In the genomic region with DNA sequence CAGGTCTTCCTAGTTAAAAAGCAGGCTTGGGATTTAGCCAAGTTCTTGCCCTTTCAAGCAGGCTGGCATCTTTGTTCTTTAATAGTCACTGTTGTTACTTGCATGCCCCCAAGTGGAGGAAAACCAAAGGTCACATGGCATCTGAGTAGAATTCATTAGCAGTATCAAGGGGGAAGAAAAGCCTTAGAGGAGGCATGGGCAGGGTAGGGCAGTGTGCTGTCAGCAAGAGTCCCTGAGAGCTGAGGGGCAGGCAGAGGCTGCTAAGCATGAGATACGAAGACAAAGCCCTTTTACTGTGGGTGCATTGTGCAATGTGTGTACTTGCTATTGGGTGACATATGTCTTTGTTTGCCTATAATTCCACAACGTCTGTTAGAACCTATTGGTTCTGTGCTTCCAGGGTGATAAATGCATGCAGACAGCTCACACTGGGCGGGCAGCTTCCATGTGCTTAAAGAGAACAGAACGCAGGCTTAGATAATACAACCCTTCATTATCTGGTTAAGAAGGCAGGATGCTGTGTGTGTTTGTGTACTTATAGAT, we compare ENCODE assay signal across 8 mouse cellular contexts.
A peak's percentile ranks its signal among the peaks of the same experiment; 100 is the strongest.
DNase-seq lines count a peak whose midpoint lies in the region; ATAC-seq and TF ChIP-seq lines count a peak whose summit lies in the region.

No protein-coding gene starts in this region.

- H3K4me2 ChIP-seq in lung, embryonic 14.5 days, result no peak overlapping the region
- no peak overlapping the region for H3K4me2 ChIP-seq in midbrain, postnatal 0 days (ENCODE audit: low read depth, low read length, poor library complexity, severe bottlenecking)

- no peak overlapping the region for H3K4me3 ChIP-seq in lung, embryonic 14.5 days (ENCODE audit: low read depth, low read length)
- no peak overlapping the region for H3K4me3 ChIP-seq in midbrain, postnatal 0 days (ENCODE audit: low read depth, low read length)

- H3K4me1 ChIP-seq in lung, embryonic 14.5 days (ENCODE audit: insufficient read depth), result no peaks in the 10 kb centered on the region
- H3K4me1 ChIP-seq in midbrain, postnatal 0 days (ENCODE audit: insufficient read depth, low read length), result no peaks in the 10 kb centered on the region

- no peaks in the 10 kb centered on the region for H3K9me3 ChIP-seq in lung, embryonic 14.5 days (ENCODE audit: low read depth, low read length)
- H3K9me3 ChIP-seq in midbrain, postnatal 0 days (ENCODE audit: low read length), result no peaks in the 10 kb centered on the region

- no peaks in the 10 kb centered on the region for H3K27me3 ChIP-seq in lung, embryonic 14.5 days (ENCODE audit: insufficient read depth, low read length)
- no peaks in the 10 kb centered on the region for H3K27me3 ChIP-seq in midbrain, postnatal 0 days (ENCODE audit: insufficient read depth, low read length)

- 37% methylated on average over 4 of the region's 4 CpGs for WGBS in lung, embryonic 14.5 days
- 14% methylated on average over 4 of the region's 4 CpGs for WGBS in midbrain, postnatal 0 days

- no peak overlapping the region for H3K9ac ChIP-seq in lung, embryonic 14.5 days
- H3K9ac ChIP-seq in midbrain, postnatal 0 days (replicated peaks; ENCODE audit: low read length, poor library complexity, severe bottlenecking), result no peak overlapping the region

- no peaks in the 10 kb centered on the region for H3K36me3 ChIP-seq in lung, embryonic 14.5 days (ENCODE audit: insufficient read depth)
- H3K36me3 ChIP-seq in midbrain, postnatal 0 days (ENCODE audit: insufficient read depth, low read length), result no peaks in the 10 kb centered on the region

- no peak overlapping the region for H3K27ac ChIP-seq in lung, embryonic 14.5 days (ENCODE audit: low read depth)
- H3K27ac ChIP-seq in midbrain, postnatal 0 days (ENCODE audit: low read depth, low read length), result no peak overlapping the region

- ATAC-seq in lung, embryonic 14.5 days (ENCODE audit: insufficient read depth), result no peak
- peak; percentile 62; the same call in 1 of the 2 replicates for ATAC-seq in midbrain, postnatal 0 days (ENCODE audit: low FRiP score)

- peak; percentile 14 for DNase-seq in lung, embryonic 14.5 days
- DNase-seq in lung, postnatal 36 days, result no peak
- peak; percentile 1 to 3 for DNase-seq in cerebellum, postnatal 36 days
- peak; percentile 36 for DNase-seq in heart, postnatal 4 days
- peak; percentile 14 to 17 for DNase-seq in layer of hippocampus, adult 8-10 months (ENCODE audit: low spot score in 2 of 2)
- peak; percentile 87 for DNase-seq in midbrain, postnatal 0 days (ENCODE audit: low spot score)
- no peak for DNase-seq in lung, postnatal 25 days (ENCODE audit: low spot score)
- DNase-seq in urinary bladder, postnatal 10 days (ENCODE audit: low spot score), result no peak

- TF ChIP-seq CTCF in lung, embryonic 14.5 days (IDR thresholded peaks at IDR 0.05; ENCODE audit: low read depth), result 0 out of 2 replicates have a peak, but pooled peaks have one; percentile 13
- peak; percentile 61 for TF ChIP-seq CTCF in midbrain, postnatal 0 days (IDR thresholded peaks at IDR 0.05)

Comparison
In these comparisons a context has a peak if more than half of its experiments do, and no peak if none do; other contexts are left out.
1. DNase-seq: peak in lung, embryonic 14.5 days (single experiment), cerebellum, postnatal 36 days (2 of 2), heart, postnatal 4 days (single experiment), layer of hippocampus, adult 8-10 months (2 of 2) and midbrain, postnatal 0 days (single experiment); none in lung, postnatal 36 days (single experiment), lung, postnatal 25 days (single experiment) and urinary bladder, postnatal 10 days (single experiment).